Mouse (Mus musculus): ENCODE measurements at regions not wholly inside any gene's neighbourhood (a gene's known extent, or its start where the extent isn't known, plus 50 kb on each side); places are given as distances from the start of the nearest gene placed in this dataset.

- H3K27me3 ChIP-seq (ENCODE audit: insufficient read depth, poor library complexity, severe bottlenecking) = peaks cover 3% of the 10 kb centered on the region; the same call in 1 of the 2 replicates
- DNase-seq (ENCODE audit: low spot score) = no peak
- WGBS = 53% methylated on average over 10 of the region's 10 CpGs
Measured at GRCm38 (mm10) chr7:136275651-136276050, 559.5 kb upstream of the Mki67 start.

GRCm38 (mm10) chr7:136283770-136284169, 567.6 kb upstream of the Mki67 start:
- Histone ChIP-seq H3K27me3 (ENCODE audit: insufficient read depth, poor library complexity, severe bottlenecking) (no peaks in the 10 kb centered on the region), H3K27ac (no peak overlapping the region), H3K9me3 (no peaks in the 10 kb centered on the region), H3K36me3 (no peaks in the 10 kb centered on the region), H3K4me3 (no peak overlapping the region), H3K4me1 (no peaks in the 10 kb centered on the region)
- 84% methylated on average over 6 of the region's 6 CpGs for WGBS
- no peak for DNase-seq (ENCODE audit: low spot score)

More at GRCm38 (mm10) chr7:136275651-136276050, 559.5 kb upstream of the Mki67 start:
- Histone ChIP-seq H3K27ac (no peak overlapping the region), H3K4me1 (no peaks in the 10 kb centered on the region), H3K4me3 (no peak overlapping the region), H3K36me3 (no peaks in the 10 kb centered on the region), H3K9me3 (no peaks in the 10 kb centered on the region)

GRCm38 (mm10) chr7:136285606-136286005, 569.4 kb upstream of the Mki67 start:
- no peak for DNase-seq (ENCODE audit: low spot score)
- no peaks in the 10 kb centered on the region for H3K27me3 ChIP-seq (ENCODE audit: insufficient read depth, poor library complexity, severe bottlenecking)
- H3K4me1 ChIP-seq = no peaks in the 10 kb centered on the region
- no peaks in the 10 kb centered on the region for H3K36me3 ChIP-seq
- 91% methylated on average over 1 of the region's 1 CpGs for WGBS
- no peak overlapping the region for H3K27ac ChIP-seq
- no peak overlapping the region for H3K4me3 ChIP-seq
- H3K9me3 ChIP-seq = no peaks in the 10 kb centered on the region

GRCm38 (mm10) chr7:136293536-136294145, 577.5 kb upstream of the Mki67 start:
- H3K36me3 ChIP-seq = no peaks in the 10 kb centered on the region
- 71% methylated on average over 6 of the region's 6 CpGs for WGBS

GRCm38 (mm10) chr7:136294445-136294844, 578.3 kb upstream of the Mki67 start:
- no peaks in the 10 kb centered on the region for H3K9me3 ChIP-seq
- DNase-seq (ENCODE audit: low spot score) = no peak
- H3K4me3 ChIP-seq = no peak overlapping the region
- H3K4me1 ChIP-seq = peaks cover 3% of the 10 kb centered on the region; the same call in 1 of the 2 replicates
- no peaks in the 10 kb centered on the region for H3K27me3 ChIP-seq (ENCODE audit: insufficient read depth, poor library complexity, severe bottlenecking)
- no peaks in the 10 kb centered on the region for H3K36me3 ChIP-seq
- H3K27ac ChIP-seq = no peak overlapping the region
- WGBS = 42% methylated on average over 4 of the region's 4 CpGs

More at GRCm38 (mm10) chr7:136293536-136294145, 577.5 kb upstream of the Mki67 start:
- Histone ChIP-seq H3K4me1 (peaks cover 3% of the 10 kb centered on the region; the same call in 1 of the 2 replicates), H3K27me3 (ENCODE audit: insufficient read depth, poor library complexity, severe bottlenecking) (no peaks in the 10 kb centered on the region), H3K4me3 (no peak overlapping the region), H3K9me3 (no peaks in the 10 kb centered on the region), H3K27ac (no peak overlapping the region)
- no peak for DNase-seq (ENCODE audit: low spot score)

GRCm38 (mm10) chr7:136297901-136298513, 581.8 kb upstream of the Mki67 start:
- Histone ChIP-seq H3K9me3 (no peaks in the 10 kb centered on the region), H3K27me3 (ENCODE audit: insufficient read depth, poor library complexity, severe bottlenecking) (no peaks in the 10 kb centered on the region), H3K36me3 (no peaks in the 10 kb centered on the region), H3K27ac (no peak overlapping the region), H3K4me1 (peaks cover 3% of the 10 kb centered on the region; the same call in 1 of the 2 replicates), H3K4me3 (no peak overlapping the region)
- no peak for DNase-seq (ENCODE audit: low spot score)
- WGBS = 67% methylated on average over 2 of the region's 2 CpGs

GRCm38 (mm10) chr7:136306137-136306536, 588.3 kb upstream of the Mgmt start:
- Histone ChIP-seq H3K27ac (no peak overlapping the region), H3K4me3 (no peak overlapping the region), H3K4me1 (no peaks in the 10 kb centered on the region), H3K36me3 (no peaks in the 10 kb centered on the region), H3K27me3 (ENCODE audit: insufficient read depth, poor library complexity, severe bottlenecking) (no peaks in the 10 kb centered on the region), H3K9me3 (no peaks in the 10 kb centered on the region)
- no peak for DNase-seq (ENCODE audit: low spot score)
- 66% methylated on average over 4 of the region's 4 CpGs for WGBS

GRCm38 (mm10) chr7:136308765-136309164, 585.6 kb upstream of the Mgmt start:
- Histone ChIP-seq H3K4me1 (no peaks in the 10 kb centered on the region), H3K4me3 (no peak overlapping the region), H3K27ac (no peak overlapping the region), H3K27me3 (ENCODE audit: insufficient read depth, poor library complexity, severe bottlenecking) (0 out of 2 replicates have a peak, but pooled peaks cover 4% of the 10 kb centered on the region), H3K9me3 (no peaks in the 10 kb centered on the region), H3K36me3 (no peaks in the 10 kb centered on the region)
- DNase-seq (ENCODE audit: low spot score) = no peak

- DNase-seq (ENCODE audit: low spot score) = no peak
Measured at GRCm38 (mm10) chr7:136327281-136327680, 567.1 kb upstream of the Mgmt start.

GRCm38 (mm10) chr7:136330431-136330830, 564.0 kb upstream of the Mgmt start:
- 80% methylated on average over 1 of the region's 1 CpGs for WGBS
- no peaks in the 10 kb centered on the region for H3K4me1 ChIP-seq
- no peak for DNase-seq (ENCODE audit: low spot score)

More at GRCm38 (mm10) chr7:136327281-136327680, 567.1 kb upstream of the Mgmt start:
- no peaks in the 10 kb centered on the region for H3K36me3 ChIP-seq
- H3K9me3 ChIP-seq = no peaks in the 10 kb centered on the region
- H3K4me1 ChIP-seq = no peaks in the 10 kb centered on the region
- H3K27ac ChIP-seq = no peak overlapping the region
- no peak overlapping the region for H3K4me3 ChIP-seq
- no peaks in the 10 kb centered on the region for H3K27me3 ChIP-seq (ENCODE audit: insufficient read depth, poor library complexity, severe bottlenecking)
- 79% methylated on average over 4 of the region's 4 CpGs for WGBS

GRCm38 (mm10) chr7:136332805-136333204, 561.6 kb upstream of the Mgmt start:
- H3K27me3 ChIP-seq (ENCODE audit: insufficient read depth, poor library complexity, severe bottlenecking) = no peaks in the 10 kb centered on the region
- H3K27ac ChIP-seq = no peak overlapping the region
- no peaks in the 10 kb centered on the region for H3K36me3 ChIP-seq
- no peak overlapping the region for H3K4me3 ChIP-seq
- H3K9me3 ChIP-seq = no peaks in the 10 kb centered on the region
- H3K4me1 ChIP-seq = no peaks in the 10 kb centered on the region
- DNase-seq (ENCODE audit: low spot score) = no peak
- WGBS = 44% methylated on average over 4 of the region's 4 CpGs

More at GRCm38 (mm10) chr7:136330431-136330830, 564.0 kb upstream of the Mgmt start:
- Histone ChIP-seq H3K9me3 (no peaks in the 10 kb centered on the region), H3K27ac (no peak overlapping the region), H3K27me3 (ENCODE audit: insufficient read depth, poor library complexity, severe bottlenecking) (no peaks in the 10 kb centered on the region), H3K4me3 (no peak overlapping the region), H3K36me3 (no peaks in the 10 kb centered on the region)

- DNase-seq (ENCODE audit: low spot score) = no peak
- no peak overlapping the region for H3K4me3 ChIP-seq
- peak overlapping the region; percentile 29; the same call in 1 of the 2 replicates for H3K27ac ChIP-seq
Measured at GRCm38 (mm10) chr7:136341599-136342210, 552.7 kb upstream of the Mgmt start.

GRCm38 (mm10) chr7:136342211-136342799, 552.1 kb upstream of the Mgmt start:
- 58% methylated on average over 10 of the region's 10 CpGs for WGBS
- Histone ChIP-seq H3K36me3 (no peaks in the 10 kb centered on the region), H3K4me3 (no peak overlapping the region), H3K27ac (peak overlapping the region; percentile 29; the same call in 1 of the 2 replicates), H3K9me3 (no peaks in the 10 kb centered on the region), H3K27me3 (ENCODE audit: insufficient read depth, poor library complexity, severe bottlenecking) (0 out of 2 replicates have a peak, but pooled peaks cover 5% of the 10 kb centered on the region), H3K4me1 (peaks cover 17% of the 10 kb centered on the region; the same call in 1 of the 2 replicates)
- DNase-seq (ENCODE audit: low spot score) = no peak

More at GRCm38 (mm10) chr7:136341599-136342210, 552.7 kb upstream of the Mgmt start:
- 80% methylated on average over 16 of the region's 16 CpGs for WGBS
- no peaks in the 10 kb centered on the region for H3K9me3 ChIP-seq
- peaks cover 17% of the 10 kb centered on the region; the same call in 1 of the 2 replicates for H3K4me1 ChIP-seq
- 0 out of 2 replicates have a peak, but pooled peaks cover 5% of the 10 kb centered on the region for H3K27me3 ChIP-seq (ENCODE audit: insufficient read depth, poor library complexity, severe bottlenecking)
- no peaks in the 10 kb centered on the region for H3K36me3 ChIP-seq

All from heart, embryonic 10.5 days (tissue).